Mouse (Mus musculus): ENCODE measurements around the gene Pcca. TPM values are rescaled to one million over a fixed set of nuclear protein-coding genes. Genes with fewer than 3 reads are reported as not detected.

Pcca gene
- polyA plus RNA-seq, 1 experiment = 2.5 TPM

- Histone ChIP-seq H3K4me3 (replicated peaks) (no peak overlapping the region), H3K9me3 (no peaks in the 10 kb centered on the region), H3K27me3 (replicated peaks) (peaks cover 7% of the 10 kb centered on the region), H3K36me3 (replicated peaks; ENCODE audit: low read length) (no peaks in the 10 kb centered on the region), H3K4me1 (no peaks in the 10 kb centered on the region)
- no peak for TF ChIP-seq GATA1 (IDR thresholded peaks at IDR 0.05; ENCODE audit: borderline replicate concordance, low read length)
- TF ChIP-seq FLI1 (IDR thresholded peaks at IDR 0.05; ENCODE audit: low read length) = no peak
These were observed 338.5 kb downstream of the Pcca start for GRCm38 (mm10) chr14:122872612-122873011.

DNA sequence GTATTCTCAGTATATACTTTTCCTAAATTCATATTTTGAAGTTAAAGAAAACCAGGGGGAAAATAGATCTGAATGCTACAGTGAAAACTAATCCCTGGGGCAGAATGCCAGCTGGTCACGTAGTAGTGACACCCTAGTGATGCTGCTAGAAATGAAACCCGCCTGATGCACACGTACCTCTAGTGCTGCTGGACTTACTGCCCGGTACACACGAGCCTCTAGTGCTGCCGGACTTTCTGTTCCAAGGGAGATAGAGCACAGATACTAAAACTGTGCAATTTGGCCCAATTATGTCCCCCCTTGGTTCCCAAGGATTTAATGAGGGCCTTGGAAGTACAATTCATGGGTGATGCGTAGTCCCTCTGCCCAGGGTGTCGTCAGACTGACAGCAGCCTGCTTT is 340.9 kb downstream of the Pcca start:
- TF ChIP-seq FLI1 (IDR thresholded peaks at IDR 0.05; ENCODE audit: low read length) (no peak), GATA1 (IDR thresholded peaks at IDR 0.05; ENCODE audit: borderline replicate concordance, low read length) (no peak)
- no peaks in the 10 kb centered on the region for H3K4me1 ChIP-seq
- H3K27me3 ChIP-seq (replicated peaks) = peaks cover 7% of the 10 kb centered on the region

DNA sequence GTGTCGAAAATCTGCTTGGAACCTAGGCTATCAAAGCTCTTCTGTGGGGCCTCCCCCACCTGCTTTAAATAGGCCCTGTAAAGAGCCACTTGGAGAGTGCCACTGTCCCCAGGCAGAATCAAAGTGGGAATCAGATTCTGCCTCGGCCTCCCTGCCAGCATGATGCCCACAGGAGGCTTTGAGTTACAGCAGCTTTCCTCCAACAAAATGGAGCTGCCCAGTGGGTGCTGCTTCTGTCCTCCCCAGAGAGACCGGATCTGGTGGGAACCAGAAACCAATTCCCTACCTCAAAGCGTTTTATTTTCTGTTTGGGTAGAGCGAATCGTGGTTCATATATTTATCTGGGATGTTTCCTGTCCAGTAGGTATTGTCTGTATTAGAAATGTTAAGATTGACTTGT is 341.5 kb downstream of the Pcca start:
- H3K27me3 ChIP-seq (replicated peaks) = peaks cover 7% of the 10 kb centered on the region
- H3K36me3 ChIP-seq (replicated peaks; ENCODE audit: low read length) = no peaks in the 10 kb centered on the region
- H3K4me1 ChIP-seq = no peaks in the 10 kb centered on the region
- H3K9me3 ChIP-seq = no peaks in the 10 kb centered on the region
- no peak overlapping the region for H3K4me3 ChIP-seq (replicated peaks)
- TF ChIP-seq FLI1 (IDR thresholded peaks at IDR 0.05; ENCODE audit: low read length) (no peak), GATA1 (IDR thresholded peaks at IDR 0.05; ENCODE audit: borderline replicate concordance, low read length) (no peak)

More for the DNA sequence above, 340.9 kb downstream of the Pcca start:
- H3K4me3 ChIP-seq (replicated peaks) = no peak overlapping the region
- no peaks in the 10 kb centered on the region for H3K9me3 ChIP-seq
- no peaks in the 10 kb centered on the region for H3K36me3 ChIP-seq (replicated peaks; ENCODE audit: low read length)

DNA sequence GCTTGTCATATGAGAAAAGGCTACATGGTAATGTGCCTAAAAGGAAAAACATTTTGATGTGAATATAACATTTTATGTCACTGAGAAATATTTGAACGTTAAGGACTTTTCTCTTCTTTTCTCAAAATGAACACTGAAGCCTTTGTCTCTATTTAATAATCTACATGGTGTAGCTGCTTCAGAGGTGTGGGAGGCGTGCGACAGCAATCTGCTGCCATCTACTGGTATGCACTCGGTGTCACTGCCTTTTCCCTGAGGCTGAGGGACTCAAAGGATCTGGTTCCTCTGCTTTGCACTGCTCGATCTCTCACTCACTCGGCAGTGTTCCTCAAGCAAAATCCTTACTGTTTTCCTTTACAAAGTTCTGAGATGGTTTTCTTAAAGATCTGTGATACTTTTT is 342.0 kb downstream of the Pcca start:
- H3K4me3 ChIP-seq (replicated peaks) = no peak overlapping the region
- H3K27me3 ChIP-seq (replicated peaks) = peaks cover 7% of the 10 kb centered on the region
- TF ChIP-seq FLI1 (IDR thresholded peaks at IDR 0.05; ENCODE audit: low read length) = no peak
- TF ChIP-seq GATA1 (IDR thresholded peaks at IDR 0.05; ENCODE audit: borderline replicate concordance, low read length) = no peak
- no peaks in the 10 kb centered on the region for H3K36me3 ChIP-seq (replicated peaks; ENCODE audit: low read length)
- no peaks in the 10 kb centered on the region for H3K9me3 ChIP-seq
- H3K4me1 ChIP-seq = no peaks in the 10 kb centered on the region

- H3K4me1 ChIP-seq = no peaks in the 10 kb centered on the region
- H3K4me3 ChIP-seq (replicated peaks) = no peak overlapping the region
- peaks cover 7% of the 10 kb centered on the region for H3K27me3 ChIP-seq (replicated peaks)
- H3K9me3 ChIP-seq = no peaks in the 10 kb centered on the region
- TF ChIP-seq FLI1 (IDR thresholded peaks at IDR 0.05; ENCODE audit: low read length) (no peak), GATA1 (IDR thresholded peaks at IDR 0.05; ENCODE audit: borderline replicate concordance, low read length) (no peak)
- no peaks in the 10 kb centered on the region for H3K36me3 ChIP-seq (replicated peaks; ENCODE audit: low read length)
These were observed 342.6 kb downstream of the Pcca start for GRCm38 (mm10) chr14:122876723-122877122.

DNA sequence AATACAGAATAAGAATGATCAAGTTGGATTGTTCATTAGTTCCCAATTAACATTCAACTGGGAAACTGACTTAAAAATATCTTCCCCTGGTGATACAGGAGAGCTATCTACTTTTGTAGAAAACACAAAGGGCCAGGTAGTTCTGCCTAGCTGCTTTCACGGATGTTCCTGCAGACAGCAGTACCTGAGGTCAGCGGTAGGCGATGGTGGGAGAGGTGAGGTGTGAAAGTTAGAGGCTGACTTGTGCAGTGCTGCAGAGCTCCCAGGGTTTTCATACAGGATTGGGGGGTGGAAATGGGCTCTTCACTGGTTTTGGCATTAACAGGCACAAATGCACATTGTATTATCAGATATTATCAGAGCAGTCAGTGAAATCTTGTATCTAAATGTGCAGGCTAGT is 343.7 kb downstream of the Pcca start:
- Histone ChIP-seq H3K27me3 (replicated peaks) (peaks cover 5% of the 10 kb centered on the region), H3K36me3 (replicated peaks; ENCODE audit: low read length) (no peaks in the 10 kb centered on the region), H3K9me3 (no peaks in the 10 kb centered on the region), H3K4me3 (replicated peaks) (no peak overlapping the region), H3K4me1 (no peaks in the 10 kb centered on the region)
- TF ChIP-seq FLI1 (IDR thresholded peaks at IDR 0.05; ENCODE audit: low read length) (no peak), GATA1 (IDR thresholded peaks at IDR 0.05; ENCODE audit: borderline replicate concordance, low read length) (no peak)

DNA sequence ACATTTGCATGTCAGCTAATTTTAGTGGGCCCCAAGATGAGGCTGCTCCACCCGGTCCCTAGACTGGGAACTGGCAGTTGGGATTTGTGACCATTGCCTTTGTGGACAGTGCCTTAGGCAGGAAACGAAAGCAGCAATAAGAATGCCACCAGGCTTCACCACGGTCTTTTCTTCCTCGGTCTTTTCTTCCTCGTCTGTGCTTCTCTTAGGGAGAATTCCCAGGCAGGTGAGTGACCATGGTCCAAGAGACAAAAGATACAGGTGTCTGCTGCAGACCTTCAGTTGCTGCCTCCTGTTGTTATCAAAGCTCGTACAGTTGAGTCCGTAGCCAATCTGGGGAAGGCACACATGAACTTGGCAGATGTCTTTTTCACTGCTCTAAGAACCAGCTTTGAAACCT is 346.2 kb downstream of the Pcca start:
- Histone ChIP-seq H3K4me1 (no peaks in the 10 kb centered on the region), H3K9me3 (no peaks in the 10 kb centered on the region), H3K27me3 (replicated peaks) (no peaks in the 10 kb centered on the region), H3K36me3 (replicated peaks; ENCODE audit: low read length) (no peaks in the 10 kb centered on the region), H3K4me3 (replicated peaks) (no peak overlapping the region)
- TF ChIP-seq FLI1 (IDR thresholded peaks at IDR 0.05; ENCODE audit: low read length) (no peak), GATA1 (IDR thresholded peaks at IDR 0.05; ENCODE audit: borderline replicate concordance, low read length) (no peak)

- no peaks in the 10 kb centered on the region for H3K36me3 ChIP-seq (replicated peaks; ENCODE audit: low read length)
- no peaks in the 10 kb centered on the region for H3K27me3 ChIP-seq (replicated peaks)
- no peaks in the 10 kb centered on the region for H3K9me3 ChIP-seq
- TF ChIP-seq FLI1 (IDR thresholded peaks at IDR 0.05; ENCODE audit: low read length) (no peak), GATA1 (IDR thresholded peaks at IDR 0.05; ENCODE audit: borderline replicate concordance, low read length) (no peak)
- no peaks in the 10 kb centered on the region for H3K4me1 ChIP-seq
- no peak overlapping the region for H3K4me3 ChIP-seq (replicated peaks)
These were observed 347.6 kb downstream of the Pcca start for GRCm38 (mm10) chr14:122881699-122882098.

- H3K4me1 ChIP-seq = no peaks in the 10 kb centered on the region
- H3K27me3 ChIP-seq (replicated peaks) = no peaks in the 10 kb centered on the region
- H3K36me3 ChIP-seq (replicated peaks; ENCODE audit: low read length) = peaks cover 3% of the 10 kb centered on the region
- no peaks in the 10 kb centered on the region for H3K9me3 ChIP-seq
- no peak overlapping the region for H3K4me3 ChIP-seq (replicated peaks)
- TF ChIP-seq FLI1 (IDR thresholded peaks at IDR 0.05; ENCODE audit: low read length) (no peak), GATA1 (IDR thresholded peaks at IDR 0.05; ENCODE audit: borderline replicate concordance, low read length) (no peak)
These were observed 348.1 kb downstream of the Pcca start for GRCm38 (mm10) chr14:122882201-122882639.

- TF ChIP-seq GATA1 (IDR thresholded peaks at IDR 0.05; ENCODE audit: borderline replicate concordance, low read length) (no peak), FLI1 (IDR thresholded peaks at IDR 0.05; ENCODE audit: low read length) (no peak)
- H3K27me3 ChIP-seq (replicated peaks) = no peaks in the 10 kb centered on the region
- H3K4me3 ChIP-seq (replicated peaks) = no peak overlapping the region
- no peaks in the 10 kb centered on the region for H3K9me3 ChIP-seq
- peaks cover 3% of the 10 kb centered on the region for H3K36me3 ChIP-seq (replicated peaks; ENCODE audit: low read length)
- no peaks in the 10 kb centered on the region for H3K4me1 ChIP-seq
These were observed 348.8 kb downstream of the Pcca start for GRCm38 (mm10) chr14:122882795-122883409.
